Mouse (Mus musculus): ENCODE data around the gene Atp2b2.

GRCm38 (mm10) chr6:113911094-113911493 is 131.3 kb downstream of the Atp2b2 start:
- no peak for TF ChIP-seq POLR2A (IDR thresholded peaks at IDR 0.05; ENCODE audit: low read depth, low read length)
- TF ChIP-seq CTCF (IDR thresholded peaks at IDR 0.05; ENCODE audit: borderline replicate concordance, insufficient read depth, low read length) = no peak

Data from embryonic fibroblast, embryonic 13.5 days (primary cell).